Mouse (Mus musculus) midbrain, embryonic 10.5 days (tissue): ENCODE data around the gene 3110040M04Rik. TPM values are rescaled to one million over a fixed set of nuclear protein-coding genes. Genes with fewer than 3 reads are reported as not detected.

Experiments used
- DNase-seq: peaks from one replicate; pipeline ENCODE4 v3.0.0-alpha.2; 2017; ENCODE audit warnings: low spot score
- H3K27ac ChIP-seq: fragments of 300-500 bp; sonication (generic); replicated peaks from 2 replicates; pipeline ENCODE4 v1.5.1; 2016; ENCODE audit warnings: mild to moderate bottlenecking
- H3K27me3 ChIP-seq: fragments of 300-500 bp; sonication (generic); 2 replicates; pipeline ENCODE4 v1.6.1; 2016; ENCODE audit warnings: low read depth, mild to moderate bottlenecking; ENCODE audit not compliant: poor library complexity, severe bottlenecking
- H3K36me3 ChIP-seq: fragments of 300-500 bp; sonication (generic); 2 replicates; pipeline ENCODE4 v1.6.1; 2016; ENCODE audit warnings: mild to moderate bottlenecking, moderate library complexity
- H3K4me1 ChIP-seq: fragments of 300-500 bp; sonication (generic); 2 replicates; pipeline ENCODE4 v1.6.1; 2016
- H3K4me3 ChIP-seq: fragments of 300-500 bp; sonication (generic); 2 replicates; pipeline ENCODE4 v1.5.1; 2016; ENCODE audit warnings: mild to moderate bottlenecking, moderate library complexity
- H3K9me3 ChIP-seq: fragments of 300-500 bp; sonication (generic); replicated peaks from 2 replicates; pipeline ENCODE4 v1.6.1; 2016; ENCODE audit warnings: mild to moderate bottlenecking
- WGBS: fragments of 180-500 bp; shearing (Covaris S2); methylation state at CpG from one replicate; pipeline ENCODE4 v1.1.7; 2016; 5-methylcytosine and 5-hydroxymethylcytosine counted together
- polyA plus RNA-seq: library from polyadenylated mRNA; unstranded; fragments of >200 nt; fragmentation: Nextera tagmentation; extraction: Ambion mirVana; gene quantifications from 2 replicates; pipeline ENCODE4 v1.2.1, GENCODE M21; 2016

Gene 3110040M04Rik
- polyA plus RNA-seq, 1 experiment from 2014 or later, result not detected

GRCm38 (mm10) chr1:151250529-151251193 lies 46.7 kb downstream of the 3110040M04Rik start:
- peak; percentile 25 for DNase-seq
- Histone ChIP-seq H3K4me3 (no peak overlapping the region), H3K27ac (peak overlapping the region; percentile 46; the same call in 1 of the 2 replicates), H3K4me1 (peaks cover 10% of the 10 kb centered on the region), H3K9me3 (no peaks in the 10 kb centered on the region), H3K27me3 (0 out of 2 replicates have a peak, but pooled peaks cover 4% of the 10 kb centered on the region), H3K36me3 (no peaks in the 10 kb centered on the region)
- 71% methylated on average over 18 of the region's 18 CpGs for WGBS

GRCm38 (mm10) chr1:151251194-151252010 lies 47.5 kb downstream of the 3110040M04Rik start:
- 89% methylated on average over 14 of the region's 14 CpGs for WGBS
- peak overlapping the region; percentile 46; the same call in 1 of the 2 replicates for H3K27ac ChIP-seq
- no peaks in the 10 kb centered on the region for H3K9me3 ChIP-seq
- H3K27me3 ChIP-seq, result 0 out of 2 replicates have a peak, but pooled peaks cover 4% of the 10 kb centered on the region
- no peaks in the 10 kb centered on the region for H3K36me3 ChIP-seq
- DNase-seq, result no peak
- H3K4me1 ChIP-seq, result peaks cover 10% of the 10 kb centered on the region
- H3K4me3 ChIP-seq, result no peak overlapping the region

Other genes with a start within 250 kb of the 3110040M04Rik start
- gene Hmcn1, start 210.7 kb upstream of the 3110040M04Rik start, polyA plus RNA-seq, result 4.8 and 5.8 TPM in 2 replicates
- gene Gm47985, start 21.6 kb upstream of the 3110040M04Rik start, polyA plus RNA-seq, result 0.09 and 0.23 TPM in 2 replicates
- gene Gm8947, start 11.7 kb upstream of the 3110040M04Rik start, polyA plus RNA-seq, result 0.22 and 0.23 TPM in 2 replicates
- gene Gm47995, start 5.7 kb upstream of the 3110040M04Rik start, polyA plus RNA-seq, result not detected in 2 replicates
- 0.15 TPM in 1 of 2 replicates, not detected in the other for gene Gm47996, start 6.0 kb downstream of the 3110040M04Rik start, polyA plus RNA-seq
- 407 and 414 TPM in 2 replicates for gene Ivns1abp, start 140.4 kb downstream of the 3110040M04Rik start, polyA plus RNA-seq
- gene Swt1, start 224.3 kb downstream of the 3110040M04Rik start, polyA plus RNA-seq, result 21.6 and 22.8 TPM in 2 replicates
- 52.5 and 55.6 TPM in 2 replicates for gene Trmt1l, start 224.4 kb downstream of the 3110040M04Rik start, polyA plus RNA-seq